Mouse (Mus musculus) bone marrow macrophage, adult 2 months (primary cell): Measurements from ENCODE around the gene Selenow.

Source experiments
- CTCF ChIP-seq: IDR thresholded peaks from 2 replicates; pipeline ENCODE4 v1.5.1; 2012; ENCODE audit warnings: low read depth, mild to moderate bottlenecking, low read length, moderate library complexity
- POLR2A ChIP-seq: IDR thresholded peaks from 2 replicates; pipeline ENCODE4 v1.6.1; 2012; ENCODE audit warnings: mild to moderate bottlenecking, low read depth, low read length, borderline replicate concordance

- no peak for TF ChIP-seq POLR2A
- TF ChIP-seq CTCF = no peak
These were observed 8.0 kb downstream of the Selenow start for GRCm38 (mm10) chr7:15914252-15914651.
